ENCODE assay signal across 14 mouse cellular contexts in the genomic region with DNA sequence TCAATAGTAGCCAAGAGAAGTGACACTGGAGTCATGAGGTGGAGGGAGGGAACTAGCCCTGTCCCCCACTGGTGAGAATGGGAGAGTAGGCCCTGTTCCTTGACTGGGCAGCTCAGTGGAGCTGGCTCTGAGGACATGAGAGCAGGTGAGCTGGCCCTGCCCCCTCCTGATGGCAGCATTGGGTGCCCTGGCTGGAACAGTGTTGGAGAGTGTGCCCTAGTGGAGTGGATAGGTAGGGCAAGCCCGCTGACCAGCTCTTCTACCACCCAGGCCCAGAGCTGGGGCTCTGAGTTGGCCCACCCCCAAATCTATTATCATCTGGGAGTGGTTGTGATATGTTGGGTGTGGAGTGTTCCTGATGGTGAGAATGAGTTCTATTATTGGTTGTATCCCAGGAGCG. TPM values are rescaled to one million over a fixed set of nuclear protein-coding genes. Genes with fewer than 3 reads are reported as not detected.
DNase-seq lines count a peak whose midpoint lies in the region; ATAC-seq and TF ChIP-seq lines count a peak whose summit lies in the region.
"Had no signal": no experiment of that assay in that cellular context is flagged by ENCODE, and none has a peak within 500 bp of the region (broad histone marks: within the 10 kb centered on the region; RNA-seq: fewer than 3 reads in every experiment).

No protein-coding gene starts in this region.

- no peak overlapping the region for H3K27ac ChIP-seq in heart, adult 2 months
- H3K27ac ChIP-seq in liver, adult 2 months (replicated peaks; ENCODE audit: insufficient read depth, low read depth, low read length), result peak overlapping the region; percentile 30
- H3K27ac ChIP-seq in liver, embryonic 12.5 days, result no peak overlapping the region
- H3K27ac ChIP-seq: embryonic facial prominence, embryonic 15.5 days; limb, embryonic 10.5 days; neural tube, embryonic 15.5 days had no signal

- H3K36me3 ChIP-seq in heart, adult 2 months (ENCODE audit: control insufficient read depth, insufficient read depth, low read length), result peaks cover 18% of the 10 kb centered on the region
- H3K36me3 ChIP-seq in liver, adult 2 months (ENCODE audit: control insufficient read depth, insufficient read depth, low read length), result no peaks in the 10 kb centered on the region
- no peaks in the 10 kb centered on the region for H3K36me3 ChIP-seq in liver, embryonic 12.5 days
- H3K36me3 ChIP-seq: embryonic facial prominence, embryonic 15.5 days; limb, embryonic 10.5 days; neural tube, embryonic 15.5 days had no signal

- peak in 1 of 2 experiments; percentile 28 for DNase-seq in heart, adult 2 months
- no peak for DNase-seq in heart, adult 8-10 months (ENCODE audit: low spot score)
- no peak for DNase-seq in liver, adult 2 months (ENCODE audit: extremely low read depth, low read depth, low spot score)
- no peak for DNase-seq in brain, embryonic 14.5 days (ENCODE audit: low read depth)
- DNase-seq in heart, postnatal 4 days, result peak; percentile 34
- DNase-seq in thymus, postnatal 4 days, result no peak
- DNase-seq in yolk sac, embryonic 10.5 days (ENCODE audit: low spot score), result no peak
- DNase-seq: cerebellum, postnatal 10 days; kidney, adult 11 months had no signal

- ATAC-seq in liver, embryonic 12.5 days, result no peak
- ATAC-seq: activated CD4-positive, CD25-positive, alpha-beta regulatory T cell, adult 4 months had no signal

- peak; percentile 44 for TF ChIP-seq CTCF in heart, adult 2 months (IDR thresholded peaks at IDR 0.05)
- TF ChIP-seq CTCF in liver, adult 2 months (IDR thresholded peaks at IDR 0.05; ENCODE audit: low read depth, low read length), result peak; percentile 47
- 0 out of 2 replicates have a peak, but pooled peaks have one; percentile 9 for TF ChIP-seq CTCF in brain, embryonic 14.5 days (IDR thresholded peaks at IDR 0.05; ENCODE audit: borderline replicate concordance, extremely low read depth, insufficient read depth, insufficient read length)

- no peak overlapping the region for H3K4me3 ChIP-seq in heart, adult 2 months
- no peak overlapping the region for H3K4me3 ChIP-seq in liver, adult 2 months (ENCODE audit: insufficient read depth, low read depth, low read length)
- H3K4me3 ChIP-seq in liver, embryonic 12.5 days, result no peak overlapping the region
- H3K4me3 ChIP-seq: embryonic facial prominence, embryonic 15.5 days; limb, embryonic 10.5 days; neural tube, embryonic 15.5 days had no signal

- no peaks in the 10 kb centered on the region for H3K27me3 ChIP-seq in heart, adult 2 months (ENCODE audit: control insufficient read depth, insufficient read depth, low read length)
- H3K27me3 ChIP-seq in liver, adult 2 months (ENCODE audit: control insufficient read depth, insufficient read depth, low read length), result no peaks in the 10 kb centered on the region
- H3K27me3 ChIP-seq in liver, embryonic 12.5 days (replicated peaks), result no peaks in the 10 kb centered on the region
- H3K27me3 ChIP-seq: embryonic facial prominence, embryonic 15.5 days; neural tube, embryonic 15.5 days had no signal

- H3K4me2 ChIP-seq in liver, embryonic 12.5 days, result no peak overlapping the region
- H3K4me2 ChIP-seq: embryonic facial prominence, embryonic 15.5 days; neural tube, embryonic 15.5 days had no signal

- intact Hi-C loops in heart, adult 2 months (cut with DNase I), result no loop called here

- H3K4me1 ChIP-seq in heart, adult 2 months (ENCODE audit: control insufficient read depth, insufficient read depth, low read length), result peaks cover 18% of the 10 kb centered on the region
- peaks cover 28% of the 10 kb centered on the region for H3K4me1 ChIP-seq in liver, adult 2 months (ENCODE audit: control insufficient read depth, insufficient read depth, low read length)
- peaks cover 17% of the 10 kb centered on the region for H3K4me1 ChIP-seq in liver, embryonic 12.5 days

- peaks cover 2% of the 10 kb centered on the region; the same call in 1 of the 2 replicates for H3K79me2 ChIP-seq in heart, adult 2 months (replicated peaks; ENCODE audit: control insufficient read depth, insufficient read depth, low read length)
- H3K79me2 ChIP-seq in liver, adult 2 months (ENCODE audit: control insufficient read depth, insufficient read depth, low read length), result peaks cover 31% of the 10 kb centered on the region

- no peak overlapping the region for H3K9ac ChIP-seq in heart, adult 2 months (ENCODE audit: low read depth, low read length)
- H3K9ac ChIP-seq in liver, adult 2 months (ENCODE audit: low read depth, low read length), result no peak overlapping the region
- no peak overlapping the region for H3K9ac ChIP-seq in liver, embryonic 12.5 days
- H3K9ac ChIP-seq: embryonic facial prominence, embryonic 15.5 days; neural tube, embryonic 15.5 days had no signal

- 46% methylated on average over 2 of the region's 2 CpGs for WGBS in heart, adult 2 months
- WGBS in liver, adult 2 months, result 93% methylated on average over 2 of the region's 2 CpGs
- 78% methylated on average over 2 of the region's 2 CpGs for WGBS in liver, embryonic 12.5 days (ENCODE audit: insufficient replicate concordance)

- TF ChIP-seq POLR2A in heart, adult 2 months (IDR thresholded peaks at IDR 0.05; ENCODE audit: insufficient read depth, low read depth, low read length), result no peak
- TF ChIP-seq POLR2A in liver, adult 2 months (IDR thresholded peaks at IDR 0.05; ENCODE audit: extremely low read depth, insufficient read depth, low read length), result no peak
- no peak for TF ChIP-seq POLR2A in brain, embryonic 14.5 days (IDR thresholded peaks at IDR 0.05; ENCODE audit: borderline replicate concordance, extremely low read depth, insufficient read depth, insufficient read length, poor library complexity, severe bottlenecking)

- no peaks in the 10 kb centered on the region for H3K9me3 ChIP-seq in liver, embryonic 12.5 days (replicated peaks)
- H3K9me3 ChIP-seq: embryonic facial prominence, embryonic 15.5 days; limb, embryonic 10.5 days; neural tube, embryonic 15.5 days had no signal

- no peak for TF ChIP-seq EP300 in heart, adult 2 months (IDR thresholded peaks at IDR 0.05; ENCODE audit: insufficient read depth, low read depth, low read length)

RNA-seq across cellular contexts. Expression of a gene that starts 47.7 kb away (rescaled TPM):
- 1 to 10 TPM; 6.5 to 6.7 TPM for total RNA-seq in heart, adult 2 months (2021)
- 5.0 and 8.0 TPM in 2 replicates for polyA plus RNA-seq in heart, adult 2 months (2012; rRNA removed)
- total RNA-seq in heart, adult 8-10 months (2022), result 1 to 10 TPM; 5.8 to 7.2 (median 6.1) TPM
- total RNA-seq in liver, adult 2 months (2014; rRNA removed), result 10.7 and 11.5 TPM in 2 replicates
- polyA plus RNA-seq in liver, adult 2 months (2012; rRNA removed), result 4.8 and 6.1 TPM in 2 replicates
- 3.4 and 3.6 TPM in 2 replicates for polyA plus RNA-seq in liver, embryonic 12.5 days (2016; fragmentation: Nextera tagmentation; extraction: Ambion mirVana)
- polyA plus RNA-seq in brain, embryonic 14.5 days (2012; rRNA removed), result 11.4 and 15.4 TPM in 2 replicates
- 1 to 10 TPM; 8.0 to 8.3 TPM for total RNA-seq in heart, postnatal 4 days (2021)
